Mouse (Mus musculus) midbrain, embryonic 11.5 days (tissue): Measurements from ENCODE around the gene Tacstd2. TPM values are rescaled to one million over a fixed set of nuclear protein-coding genes. Genes with fewer than 3 reads are reported as not detected.

Experiments used
- ATAC-seq: fragments of 200-750 bp; cut with Nextera tagmentation; 2 replicates; pipeline ENCODE4 v1.8.0; 2017; ENCODE audit warnings: moderate TSS enrichment, moderate library complexity; ENCODE audit not compliant: low FRiP score
- DNase-seq: peaks from one replicate; pipeline ENCODE4 v3.0.0; 2015; ENCODE audit warnings: low spot score; ENCODE audit errors: missing footprints
- H3K27ac ChIP-seq: fragments of 300-500 bp; sonication (generic); 2 replicates; pipeline ENCODE4 v1.5.1; 2014; ENCODE audit warnings: low read depth, low read length
- H3K27me3 ChIP-seq: fragments of 300-500 bp; sonication (generic); 2 replicates; pipeline ENCODE4 v1.6.1; 2014; ENCODE audit warnings: mild to moderate bottlenecking, low read length, moderate library complexity, mixed read lengths; ENCODE audit not compliant: control insufficient read depth, insufficient read depth
- H3K36me3 ChIP-seq: fragments of 300-500 bp; sonication (generic); 2 replicates; pipeline ENCODE4 v1.6.1; 2014; ENCODE audit warnings: mild to moderate bottlenecking, low read length, moderate library complexity, mixed read lengths; ENCODE audit not compliant: control insufficient read depth, insufficient read depth
- H3K4me1 ChIP-seq: fragments of 300-500 bp; sonication (generic); 2 replicates; pipeline ENCODE4 v1.6.1; 2014; ENCODE audit warnings: low read length; ENCODE audit not compliant: control insufficient read depth, insufficient read depth
- H3K4me2 ChIP-seq: fragments of 300-500 bp; sonication (generic); 2 replicates; pipeline ENCODE4 v1.6.1; 2014; ENCODE audit warnings: mild to moderate bottlenecking, moderate library complexity
- H3K4me3 ChIP-seq: fragments of 300-500 bp; sonication (generic); 2 replicates; pipeline ENCODE4 v1.5.1; 2014; ENCODE audit warnings: low read depth, low read length
- H3K9ac ChIP-seq: fragments of 300-500 bp; sonication (generic); 2 replicates; pipeline ENCODE4 v1.6.1; 2014; ENCODE audit warnings: low read length
- H3K9me3 ChIP-seq: fragments of 300-500 bp; sonication (generic); 2 replicates; pipeline ENCODE4 v1.6.1; 2016; ENCODE audit warnings: low read length; ENCODE audit not compliant: control insufficient read depth
- WGBS: fragments of 180-500 bp; shearing (Covaris S2); extraction: QIAGEN DNeasy Blood & Tissue Kit; methylation state at CpG from one replicate; pipeline ENCODE4 v1.1.7; 2014; 5-methylcytosine and 5-hydroxymethylcytosine counted together
- polyA plus RNA-seq: library from polyadenylated mRNA; unstranded; fragments of >200 nt; fragmentation: Nextera tagmentation; extraction: Ambion mirVana; gene quantifications from 2 replicates; pipeline ENCODE4 v1.2.1, GENCODE M21; 2014

The Tacstd2 gene
- polyA plus RNA-seq: 3.9 and 4.0 TPM in 2 replicates

DNA sequence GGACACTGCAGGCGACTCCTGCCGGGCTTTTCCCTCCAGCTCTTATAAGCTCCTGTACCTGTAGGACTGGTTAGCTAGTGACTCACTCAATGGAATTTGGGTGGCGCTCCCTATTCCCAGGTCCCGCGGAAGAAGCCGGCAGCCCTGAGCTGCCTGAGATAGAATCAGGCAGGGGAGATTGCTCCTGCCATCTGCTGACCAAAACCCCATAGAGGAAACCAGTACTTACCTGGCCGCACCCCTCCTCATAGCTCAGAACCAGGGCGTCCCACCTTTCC, at the start of gene Tacstd2:
Gene Tacstd2, minus strand, starts transcription at position 20 of the 278 bp plus-strand sequence.
- H3K9ac ChIP-seq: no peak within 1 kb of the TSS
- WGBS: 2% methylated on average over 8 of the region's 8 CpGs
- peaks cover 9% of the 10 kb centered on the region for H3K4me1 ChIP-seq
- H3K27ac ChIP-seq: no peak within 1 kb of the TSS
- H3K9me3 ChIP-seq: no peaks in the 10 kb centered on the region
- no peak for DNase-seq
- ATAC-seq: no peak
- H3K36me3 ChIP-seq: no peaks in the 10 kb centered on the region
- peak within 1 kb of the TSS; percentile 68 for H3K4me2 ChIP-seq
- peak within 1 kb of the TSS; percentile 37 for H3K4me3 ChIP-seq
- H3K27me3 ChIP-seq: peaks cover 49% of the 10 kb centered on the region

- Histone ChIP-seq H3K4me3 (no peak overlapping the region), H3K36me3 (no peaks in the 10 kb centered on the region), H3K27ac (no peak overlapping the region), H3K27me3 (no peaks in the 10 kb centered on the region), H3K9me3 (no peaks in the 10 kb centered on the region), H3K4me2 (no peak overlapping the region), H3K4me1 (no peaks in the 10 kb centered on the region), H3K9ac (no peak overlapping the region)
- ATAC-seq (no peak), DNase-seq (no peak)
- WGBS: 93% methylated on average over 3 of the region's 3 CpGs
Observed at GRCm38 (mm10) chr6:67566270-67566669, 30.7 kb upstream of the Tacstd2 start.

GRCm38 (mm10) chr6:67555376-67555775, 19.8 kb upstream of the Tacstd2 start:
- Histone ChIP-seq H3K4me3 (no peak overlapping the region), H3K4me2 (no peak overlapping the region), H3K9ac (no peak overlapping the region), H3K27me3 (no peaks in the 10 kb centered on the region), H3K36me3 (no peaks in the 10 kb centered on the region), H3K4me1 (no peaks in the 10 kb centered on the region), H3K27ac (no peak overlapping the region), H3K9me3 (no peaks in the 10 kb centered on the region)
- no peak for DNase-seq
- ATAC-seq: no peak

DNA sequence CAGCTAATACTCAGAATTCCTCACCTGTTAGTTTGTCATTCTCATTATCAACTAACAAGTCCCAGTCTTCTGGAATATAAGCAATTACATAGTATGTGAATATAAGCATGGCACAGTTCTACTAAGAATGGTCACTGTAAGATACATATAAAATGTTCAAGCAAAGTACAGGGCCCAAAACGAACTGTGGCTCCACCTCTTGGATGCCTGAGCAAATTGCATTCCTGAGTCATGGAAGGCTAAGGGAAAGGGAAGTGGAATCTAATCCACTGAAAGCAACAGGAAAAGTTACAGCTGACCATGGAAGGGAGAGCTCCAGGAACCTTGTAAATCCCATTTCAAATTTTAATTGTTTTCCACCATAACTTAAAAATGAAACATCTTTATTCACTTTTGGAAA, 14.0 kb upstream of the Tacstd2 start:
- ATAC-seq: no peak
- no peak overlapping the region for H3K27ac ChIP-seq
- 21% methylated on average over 1 of the region's 1 CpGs for WGBS
- no peak for DNase-seq
- no peak overlapping the region for H3K9ac ChIP-seq
- H3K9me3 ChIP-seq: no peaks in the 10 kb centered on the region
- H3K27me3 ChIP-seq: no peaks in the 10 kb centered on the region
- H3K36me3 ChIP-seq: no peaks in the 10 kb centered on the region
- no peak overlapping the region for H3K4me2 ChIP-seq
- no peaks in the 10 kb centered on the region for H3K4me1 ChIP-seq
- no peak overlapping the region for H3K4me3 ChIP-seq

GRCm38 (mm10) chr6:67535005-67535776, 405 bp downstream of the Tacstd2 start:
- peaks cover 9% of the 10 kb centered on the region for H3K4me1 ChIP-seq
- ATAC-seq (peak; percentile 74), DNase-seq (peak; percentile 97)
- H3K9ac ChIP-seq: no peak overlapping the region
- H3K27ac ChIP-seq: no peak overlapping the region
- H3K9me3 ChIP-seq: no peaks in the 10 kb centered on the region
- peak overlapping the region; percentile 68 for H3K4me2 ChIP-seq
- no peaks in the 10 kb centered on the region for H3K36me3 ChIP-seq
- peak overlapping the region; percentile 37 for H3K4me3 ChIP-seq
- under 1% methylated on average over 62 of the region's 62 CpGs for WGBS
- peaks cover 49% of the 10 kb centered on the region for H3K27me3 ChIP-seq

DNA sequence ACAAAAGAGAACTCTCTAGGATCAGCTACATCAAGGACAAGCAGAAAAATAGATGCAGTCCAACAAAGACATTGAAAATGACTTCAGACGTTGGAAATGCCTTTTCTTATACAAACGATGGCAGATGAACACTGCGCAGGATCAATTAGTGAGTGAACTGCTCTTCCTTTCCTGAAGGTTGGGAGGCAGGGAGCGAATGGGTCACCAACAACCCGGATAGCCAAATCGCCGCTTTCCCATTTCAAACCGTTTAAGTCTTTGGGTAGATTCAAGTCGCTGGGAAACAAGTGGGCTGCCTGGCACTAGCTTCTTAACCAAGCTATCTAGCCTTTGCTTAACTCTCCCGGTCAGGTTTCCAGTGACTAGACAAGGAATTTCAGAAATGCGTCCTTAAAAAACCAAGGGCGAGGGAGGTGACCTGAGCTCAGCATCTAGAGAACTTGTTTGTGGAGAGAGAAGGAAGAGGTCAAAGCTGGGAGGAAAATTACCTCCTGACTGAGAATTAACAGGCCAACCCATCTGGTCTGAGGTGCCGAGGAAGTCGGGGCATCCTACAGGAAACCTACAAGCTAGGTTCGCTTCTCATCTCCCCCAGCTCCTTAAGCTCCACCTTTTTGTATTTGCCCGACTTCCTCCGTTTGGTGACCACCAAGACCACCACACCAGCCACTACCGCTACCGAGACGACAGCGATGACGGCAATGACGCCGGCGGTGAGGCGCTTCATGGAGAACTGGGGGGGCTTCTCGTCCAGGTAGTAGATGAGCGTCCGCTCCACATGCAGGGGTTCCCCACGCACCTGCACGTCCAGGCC, 1.2 kb downstream of the Tacstd2 start:
- 8% methylated on average over 31 of the region's 31 CpGs for WGBS
- Histone ChIP-seq H3K27ac (no peak overlapping the region), H3K4me3 (peak overlapping the region; percentile 37), H3K27me3 (peaks cover 49% of the 10 kb centered on the region), H3K9ac (no peak overlapping the region), H3K36me3 (no peaks in the 10 kb centered on the region), H3K9me3 (no peaks in the 10 kb centered on the region), H3K4me1 (peaks cover 9% of the 10 kb centered on the region), H3K4me2 (peak overlapping the region; percentile 68)
- ATAC-seq: peak; percentile 23
- peak; percentile 95 for DNase-seq

DNA sequence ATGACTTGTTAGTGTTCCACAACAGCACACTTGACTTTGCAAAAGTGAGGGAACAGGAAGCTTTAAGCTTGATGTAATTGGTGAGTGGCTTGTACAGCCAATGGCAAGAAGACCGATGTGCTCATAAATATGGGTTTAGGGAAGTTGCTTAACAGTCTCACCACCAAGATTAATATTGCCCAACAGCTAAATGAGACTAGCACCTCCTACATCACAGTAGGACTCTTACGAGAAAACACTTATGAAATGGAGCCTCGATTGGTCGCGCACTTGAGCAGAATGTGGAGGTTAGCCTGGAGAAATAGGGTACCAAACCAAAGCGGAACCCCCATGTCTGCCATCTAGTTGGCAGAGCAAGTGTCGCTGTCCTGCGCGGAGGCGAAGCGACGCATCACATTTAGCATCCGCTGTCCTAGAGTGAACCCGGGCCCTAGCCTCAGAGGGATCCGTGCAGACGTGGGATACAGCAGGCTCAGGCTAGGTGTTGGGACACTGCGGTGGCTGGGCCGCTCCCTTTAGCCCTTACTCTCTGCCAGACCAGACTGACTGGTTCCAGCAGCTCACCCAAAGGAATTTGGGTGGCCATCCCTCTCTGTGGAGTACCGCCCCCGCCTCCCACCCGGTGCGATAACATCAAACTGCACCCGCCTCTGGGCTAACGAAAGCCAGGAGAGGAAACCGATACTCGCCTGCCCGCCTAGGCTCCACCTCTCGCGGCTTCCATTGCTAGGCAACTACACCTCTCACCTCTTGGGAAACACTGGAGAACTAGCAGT, 2.7 kb downstream of the Tacstd2 start:
- Histone ChIP-seq H3K9ac (no peak overlapping the region), H3K4me1 (peaks cover 9% of the 10 kb centered on the region), H3K4me3 (peak overlapping the region; percentile 16; the same call in 1 of the 2 replicates), H3K9me3 (no peaks in the 10 kb centered on the region), H3K4me2 (peak overlapping the region; percentile 35), H3K27me3 (peaks cover 49% of the 10 kb centered on the region), H3K27ac (no peak overlapping the region), H3K36me3 (no peaks in the 10 kb centered on the region)
- peak; percentile 91 for DNase-seq
- WGBS: 8% methylated on average over 28 of the region's 29 CpGs
- ATAC-seq: peak; percentile 51; the same call in 1 of the 2 replicates

- Histone ChIP-seq H3K36me3 (no peaks in the 10 kb centered on the region), H3K27me3 (peaks cover 49% of the 10 kb centered on the region), H3K4me1 (peaks cover 9% of the 10 kb centered on the region), H3K9ac (no peak overlapping the region), H3K4me2 (no peak overlapping the region), H3K9me3 (no peaks in the 10 kb centered on the region), H3K27ac (no peak overlapping the region), H3K4me3 (no peak overlapping the region)
- WGBS: 75% methylated on average over 7 of the region's 7 CpGs
- DNase-seq (no peak), ATAC-seq (no peak)
Observed at GRCm38 (mm10) chr6:67531822-67532162, 3.8 kb downstream of the Tacstd2 start.
